Mouse (Mus musculus) CH12.LX (cell line): ENCODE results near the gene B4gat1. TPM values are rescaled to one million over a fixed set of nuclear protein-coding genes. Genes with fewer than 3 reads are reported as not detected.

Experiments
- DNase-seq: peaks from one replicate; pipeline ENCODE4 v3.0.0-alpha.2; 2013; ENCODE audit errors: extremely low read depth
- H3K27ac ChIP-seq: 2 replicates; pipeline ENCODE4 v1.5.1; 2012; ENCODE audit warnings: low read depth, mild to moderate bottlenecking, control low read depth, moderate library complexity; ENCODE audit not compliant: insufficient read depth
- H3K27me3 ChIP-seq: replicated peaks from 2 replicates; pipeline ENCODE3; 2012; ENCODE audit warnings: inconsistent platforms
- H3K36me3 ChIP-seq, 2 experiments: replicated peaks in 1 of 2; 2 replicates each; pipeline versions ENCODE3 to v1.6.1; 2012; ENCODE audit warnings: inconsistent platforms in 1 of 2, low read length in 1 of 2, mild to moderate bottlenecking in 1 of 2, mixed read lengths in 1 of 2, moderate library complexity in 1 of 2; ENCODE audit not compliant: control insufficient read depth in 1 of 2, insufficient read depth in 1 of 2
- H3K4me1 ChIP-seq, 2 experiments: 2 replicates each; pipeline ENCODE4 v1.6.1; 2012; ENCODE audit warnings: inconsistent platforms in 1 of 2, moderate library complexity in 1 of 2; ENCODE audit not compliant: insufficient read depth in 2 of 2, control insufficient read depth in 1 of 2
- H3K4me2 ChIP-seq: 2 replicates; pipeline ENCODE4 v1.6.1; 2012; ENCODE audit warnings: low read depth, mild to moderate bottlenecking, control low read depth; ENCODE audit not compliant: poor library complexity, insufficient read depth, severe bottlenecking
- H3K4me3 ChIP-seq, 3 experiments: fragments of 150-350 bp in 1 of 3; sonication (generic) in 1 of 3; replicated peaks in 1 of 3; 2 replicates each; pipeline versions ENCODE3 to v1.5.1; 2011 to 2012; ENCODE audit warnings: low read depth in 2 of 3, low read length in 2 of 3, mild to moderate bottlenecking in 2 of 3, moderate library complexity in 2 of 3, control low read depth in 1 of 3, improper control_type of control experiment in 1 of 3, inconsistent platforms in 1 of 3, mixed read lengths in 1 of 3; ENCODE audit not compliant: poor library complexity in 1 of 3
- H3K79me2 ChIP-seq: replicated peaks from 2 replicates; pipeline ENCODE4 v1.6.1; 2012; ENCODE audit warnings: mild to moderate bottlenecking, moderate library complexity; ENCODE audit not compliant: control insufficient read depth, poor library complexity, insufficient read depth, severe bottlenecking; ENCODE audit errors: extremely low read depth
- H3K9ac ChIP-seq: 2 replicates; pipeline ENCODE4 v1.6.1; 2012; ENCODE audit warnings: low read depth, mild to moderate bottlenecking, control low read depth, moderate library complexity; ENCODE audit not compliant: insufficient read depth
- H3K9me3 ChIP-seq: replicated peaks from 2 replicates; pipeline ENCODE3; 2012; ENCODE audit warnings: low read length, inconsistent platforms, mixed read lengths
- BHLHE40 ChIP-seq: IDR thresholded peaks from 2 replicates; pipeline ENCODE4 v1.6.1; 2011; ENCODE audit warnings: mild to moderate bottlenecking, low read depth, low read length, improper control_type of control experiment
- CHD1 ChIP-seq: IDR thresholded peaks from 2 replicates; pipeline ENCODE4 v1.6.1; 2012; ENCODE audit warnings: low read depth, low read length, improper control_type of control experiment, inconsistent platforms
- CHD2 ChIP-seq: IDR thresholded peaks from 2 replicates; pipeline ENCODE4 v1.6.1; 2011; ENCODE audit warnings: low read length, improper control_type of control experiment
- E2F4 ChIP-seq: IDR thresholded peaks from 2 replicates; pipeline ENCODE4 v1.6.1; 2011; ENCODE audit warnings: low read depth, low read length, improper control_type of control experiment; ENCODE audit not compliant: insufficient replicate concordance
- ELF1 ChIP-seq: IDR thresholded peaks from 2 replicates; pipeline ENCODE4 v1.6.1; 2014; ENCODE audit warnings: low read depth, mild to moderate bottlenecking, inconsistent platforms, low read length, improper control_type of control experiment
- EP300 ChIP-seq: IDR thresholded peaks from 2 replicates; pipeline ENCODE4 v1.6.1; 2011; ENCODE audit warnings: low read length, improper control_type of control experiment
- ETS1 ChIP-seq: conservative IDR thresholded peaks from 2 replicates; pipeline ENCODE4 v1.6.1; 2012; ENCODE audit warnings: low read depth, mild to moderate bottlenecking, inconsistent platforms, low read length, improper control_type of control experiment, moderate library complexity
- GABPA ChIP-seq: IDR thresholded peaks from 2 replicates; pipeline ENCODE4 v1.6.1; 2012; ENCODE audit warnings: low read depth, low read length, improper control_type of control experiment, inconsistent platforms; ENCODE audit not compliant: insufficient replicate concordance
- HCFC1 ChIP-seq: IDR thresholded peaks from 2 replicates; pipeline ENCODE4 v1.6.1; 2012; ENCODE audit warnings: low read depth, mild to moderate bottlenecking, inconsistent platforms, low read length, improper control_type of control experiment
- JUN ChIP-seq: IDR thresholded peaks from 2 replicates; pipeline ENCODE4 v1.6.1; 2011; ENCODE audit warnings: low read depth, mild to moderate bottlenecking, low read length, improper control_type of control experiment, moderate library complexity; ENCODE audit not compliant: insufficient read depth
- JUND ChIP-seq: conservative IDR thresholded peaks from 2 replicates; pipeline ENCODE4 v1.6.1; 2011; ENCODE audit warnings: low read depth, low read length, improper control_type of control experiment
- MXI1 ChIP-seq: IDR thresholded peaks from 2 replicates; pipeline ENCODE4 v1.6.1; 2011; ENCODE audit warnings: mild to moderate bottlenecking, low read depth, low read length, improper control_type of control experiment
- MYC ChIP-seq: IDR thresholded peaks from 2 replicates; pipeline ENCODE4 v1.6.1; 2011; ENCODE audit warnings: low read depth, mild to moderate bottlenecking, improper control_type of control experiment, low read length
- NRF1 ChIP-seq: IDR thresholded peaks from 2 replicates; pipeline ENCODE4 v1.6.1; 2014; ENCODE audit warnings: low read depth, mild to moderate bottlenecking, inconsistent platforms, low read length, improper control_type of control experiment, moderate library complexity
- PAX5 ChIP-seq: IDR thresholded peaks from 2 replicates; pipeline ENCODE4 v1.6.1; 2012; ENCODE audit warnings: low read length, inconsistent platforms, mixed read lengths
- RAD21 ChIP-seq: IDR thresholded peaks from 2 replicates; pipeline ENCODE4 v1.6.1; 2011; ENCODE audit warnings: low read depth, mild to moderate bottlenecking, low read length, improper control_type of control experiment, moderate library complexity
- RCOR1 ChIP-seq: conservative IDR thresholded peaks from 2 replicates; pipeline ENCODE4 v1.6.1; 2012; ENCODE audit warnings: low read depth, mild to moderate bottlenecking, inconsistent platforms, low read length, improper control_type of control experiment
- TBP ChIP-seq: conservative IDR thresholded peaks from 2 replicates; pipeline ENCODE4 v1.6.1; 2011; ENCODE audit warnings: low read depth, low read length, improper control_type of control experiment
- TCF12 ChIP-seq: IDR thresholded peaks from 2 replicates; pipeline ENCODE4 v1.6.1; 2014; ENCODE audit warnings: low read depth, mild to moderate bottlenecking, inconsistent platforms, low read length, improper control_type of control experiment
- UBTF ChIP-seq: IDR thresholded peaks from 2 replicates; pipeline ENCODE4 v1.6.1; 2012; ENCODE audit warnings: low read depth, mild to moderate bottlenecking, inconsistent platforms, low read length, improper control_type of control experiment, moderate library complexity
- USF2 ChIP-seq: conservative IDR thresholded peaks from 2 replicates; pipeline ENCODE4 v1.6.1; 2011; ENCODE audit warnings: low read depth, low read length, improper control_type of control experiment
- ZC3H11A ChIP-seq: IDR thresholded peaks from 2 replicates; pipeline ENCODE4 v1.6.1; 2012; ENCODE audit warnings: low read depth, mild to moderate bottlenecking, inconsistent platforms, low read length, improper control_type of control experiment
- dilution Hi-C: fragments of 300-500 bp; cut with MboI; formaldehyde crosslinking; loops from 2 replicates; pipeline ENCODE4 v1.14.3; 2020; ENCODE audit warnings: low sequenced_read_pairs; ENCODE audit not compliant: extremely low pct_unique_long_range_greater_than_20kb, extremely low pct_ligation_motif_present
- in situ Hi-C: fragments of 300-500 bp; cut with MboI; formaldehyde crosslinking; loops from 3 replicates; pipeline ENCODE4 v1.14.3; 2019; ENCODE audit warnings: low sequenced_read_pairs, low pct_ligation_motif_present, low pct_unique_long_range_greater_than_20kb, mixed read lengths
- polyA plus RNA-seq: library from polyadenylated mRNA; unstranded; fragments of >175 nt; gene quantifications from 2 replicates; pipeline ENCODE4 v1.2.1, GENCODE M21; 2012; ENCODE audit warnings: low read depth; ENCODE audit not compliant: insufficient read length
- total RNA-seq, 2 experiments: library from RNA; depleted of rRNA; stranded (reverse); fragments of 300-350 nt in 1 of 2; fragments of >200 nt in 1 of 2; gene quantifications; 2 replicates each; pipeline ENCODE4 v1.2.3; 2012 to 2014

The B4gat1 gene
- total and polyA plus RNA-seq, 3 experiments = 5.2 to 12.1 (median 6.9) TPM

DNA sequence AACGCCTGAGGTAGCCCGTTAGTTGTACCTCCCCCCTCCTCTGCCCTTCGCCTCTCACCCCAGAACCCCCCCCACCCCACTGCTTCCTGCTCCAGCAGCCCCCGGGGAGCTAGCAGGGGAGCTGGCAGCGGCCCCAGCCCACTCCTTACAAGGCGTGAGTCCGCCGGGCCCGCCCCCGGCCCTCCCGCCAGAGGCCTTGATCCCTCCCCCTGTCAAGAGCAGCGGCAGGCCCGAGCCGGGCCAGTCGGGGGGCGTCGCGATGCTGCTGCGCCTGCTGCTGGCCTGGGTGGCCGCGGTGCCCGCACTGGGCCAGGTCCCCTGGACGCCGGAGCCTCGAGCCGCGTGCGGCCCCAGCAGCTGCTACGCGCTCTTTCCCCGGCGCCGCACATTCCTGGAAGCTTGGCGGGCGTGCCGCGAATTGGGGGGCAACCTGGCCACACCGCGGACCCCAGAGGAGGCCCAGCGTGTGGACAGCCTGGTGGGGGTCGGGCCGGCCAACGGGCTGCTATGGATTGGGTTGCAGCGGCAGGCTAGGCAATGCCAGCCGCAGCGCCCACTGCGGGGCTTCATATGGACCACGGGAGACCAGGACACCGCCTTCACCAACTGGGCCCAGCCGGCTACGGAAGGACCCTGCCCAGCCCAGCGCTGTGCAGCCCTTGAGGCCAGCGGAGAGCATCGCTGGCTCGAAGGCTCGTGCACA, 29.4 kb downstream of the B4gat1 start, which contains the start of gene Cd248:
Gene Cd248, plus strand, starts transcription at position 212 of the 703 bp plus-strand sequence.
- Histone ChIP-seq H3K9me3 (no peaks in the 10 kb centered on the region), H3K79me2 (no peaks in the 10 kb centered on the region), H3K27me3 (peaks cover 81% of the 10 kb centered on the region), H3K4me1 (peaks cover 3 to 15% of the 10 kb centered on the region in 2 experiments; a peak in 3 of 4 replicates), H3K4me2 (no peak within 1 kb of the TSS), H3K4me3 (no peak within 1 kb of the TSS), H3K36me3 (no peaks in the 10 kb centered on the region), H3K27ac (no peak within 1 kb of the TSS), H3K9ac (no peak within 1 kb of the TSS)
- DNase-seq = no peak
- TF ChIP-seq BHLHE40 (no peak), HCFC1 (no peak), E2F4 (no peak), MYC (no peak), ELF1 (no peak), ZC3H11A (no peak), JUND (no peak), CHD2 (no peak), EP300 (no peak)
- in situ Hi-C loops = no loop called here
- dilution Hi-C loops = no loop called here

- dilution Hi-C loops = no loop called here
- H3K9ac ChIP-seq = no peak overlapping the region
- H3K4me1 ChIP-seq = peaks cover 3 to 20% of the 10 kb centered on the region in 2 experiments; a peak in 3 of 4 replicates
- TF ChIP-seq PAX5 = no peak
- TF ChIP-seq HCFC1 = no peak
- no peak for TF ChIP-seq GABPA
- no peak for TF ChIP-seq CHD1
- TF ChIP-seq TCF12 = no peak
- TF ChIP-seq JUN = no peak
- no peak for TF ChIP-seq RAD21
- no peak for TF ChIP-seq UBTF
- no peak for TF ChIP-seq TBP
- no peak for TF ChIP-seq ETS1
- no peak for TF ChIP-seq E2F4
- no peak for TF ChIP-seq NRF1
- TF ChIP-seq MXI1 = no peak
- TF ChIP-seq MYC = no peak
- TF ChIP-seq USF2 = no peak
- TF ChIP-seq RCOR1 = no peak
- TF ChIP-seq ZC3H11A = no peak
- H3K4me2 ChIP-seq = no peak overlapping the region
- no peak overlapping the region for H3K4me3 ChIP-seq
- DNase-seq = no peak
- H3K79me2 ChIP-seq = no peaks in the 10 kb centered on the region
- in situ Hi-C loops = no loop called here
- H3K36me3 ChIP-seq = no peaks in the 10 kb centered on the region
- H3K27ac ChIP-seq = no peak overlapping the region
- no peaks in the 10 kb centered on the region for H3K9me3 ChIP-seq
- H3K27me3 ChIP-seq = peaks cover 82% of the 10 kb centered on the region
These were observed 30.1 kb downstream of the B4gat1 start for GRCm38 (mm10) chr19:5068570-5069234.
